Comparison of ENCODE assay signal across 9 mouse cellular contexts in the genomic region with DNA sequence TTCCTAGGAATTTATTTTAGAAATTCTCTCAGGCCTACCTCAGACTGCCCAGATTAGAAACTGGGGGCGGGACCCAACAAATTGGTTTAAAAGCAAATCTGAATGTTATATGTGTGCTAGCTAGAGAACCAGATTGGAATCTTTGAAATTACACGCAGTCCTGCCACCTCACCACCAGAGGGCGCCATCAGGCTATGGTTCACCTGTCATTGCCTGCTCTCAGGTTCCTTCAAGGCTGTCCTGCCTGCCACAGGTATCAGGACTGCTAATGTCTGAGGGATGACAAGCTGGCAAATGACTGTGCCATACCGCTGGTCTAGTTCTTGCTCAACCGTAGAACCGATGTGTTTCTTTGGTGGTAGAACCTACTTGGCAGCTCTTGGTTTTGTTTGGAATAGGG. TPM values are rescaled to one million over a fixed set of nuclear protein-coding genes. Genes with fewer than 3 reads are reported as not detected.
DNase-seq lines count a peak whose midpoint lies in the region; ATAC-seq and TF ChIP-seq lines count a peak whose summit lies in the region.
"Had no signal": no experiment of that assay in that cellular context is flagged by ENCODE, and none has a peak within 500 bp of the region (broad histone marks: within the 10 kb centered on the region; RNA-seq: fewer than 3 reads in every experiment).

No protein-coding gene starts in this region.

- no peaks in the 10 kb centered on the region for H3K9me3 ChIP-seq in liver, embryonic 12.5 days (replicated peaks)
- H3K9me3 ChIP-seq in embryonic facial prominence, embryonic 11.5 days (replicated peaks; ENCODE audit: control insufficient read depth, low read length) = no peaks in the 10 kb centered on the region
- H3K9me3 ChIP-seq in liver, postnatal 0 days (ENCODE audit: low read length) = no peaks in the 10 kb centered on the region
- H3K9me3 ChIP-seq: neural tube, embryonic 13.5 days had no signal

- 16% methylated on average over 6 of the region's 6 CpGs for WGBS in liver, embryonic 12.5 days (ENCODE audit: insufficient replicate concordance)
- WGBS in embryonic facial prominence, embryonic 11.5 days = 16% methylated on average over 6 of the region's 6 CpGs
- 10% methylated on average over 6 of the region's 6 CpGs for WGBS in liver, postnatal 0 days (ENCODE audit: insufficient replicate concordance)

- peak; percentile 95 for TF ChIP-seq CTCF in liver, postnatal 0 days (IDR thresholded peaks at IDR 0.05; ENCODE audit: low read depth)

- no peak for ATAC-seq in liver, embryonic 12.5 days
- no peak for ATAC-seq in embryonic facial prominence, embryonic 11.5 days (replicated peaks; ENCODE audit: insufficient number of reproducible peaks, low FRiP score, low TSS enrichment, low read depth)
- ATAC-seq in liver, postnatal 0 days = no peak

- DNase-seq in liver = peak; percentile 68
- peak; percentile 22 to 32 for DNase-seq in adrenal gland, postnatal 4 days (ENCODE audit: low spot score in 2 of 2)
- DNase-seq in embryonic facial prominence, embryonic 11.5 days (ENCODE audit: low spot score) = peak; percentile 73
- peak; percentile 57 for DNase-seq in kidney, postnatal 14 days
- DNase-seq in liver, postnatal 0 days = peak; percentile 78
- peak; percentile 59 for DNase-seq in retina, postnatal 1 day
- DNase-seq in thymus, postnatal 36 days = peak; percentile 56 to 62

- no peak overlapping the region for H3K4me2 ChIP-seq in liver, embryonic 12.5 days
- no peak overlapping the region for H3K4me2 ChIP-seq in embryonic facial prominence, embryonic 11.5 days (ENCODE audit: low read depth, low read length)
- no peak overlapping the region for H3K4me2 ChIP-seq in liver, postnatal 0 days (ENCODE audit: low read depth, low read length)
- H3K4me2 ChIP-seq: neural tube, embryonic 13.5 days had no signal

- H3K27ac ChIP-seq in liver, embryonic 12.5 days = no peak overlapping the region
- H3K27ac ChIP-seq in embryonic facial prominence, embryonic 11.5 days (replicated peaks; ENCODE audit: low read depth, low read length) = no peak overlapping the region
- no peak overlapping the region for H3K27ac ChIP-seq in liver, postnatal 0 days (ENCODE audit: low read depth)
- H3K27ac ChIP-seq: neural tube, embryonic 13.5 days had no signal

- no peak overlapping the region for H3K9ac ChIP-seq in liver, embryonic 12.5 days
- H3K9ac ChIP-seq in embryonic facial prominence, embryonic 11.5 days (replicated peaks; ENCODE audit: low read length) = no peak overlapping the region
- no peak overlapping the region for H3K9ac ChIP-seq in liver, postnatal 0 days (replicated peaks)
- H3K9ac ChIP-seq: neural tube, embryonic 13.5 days had no signal

- TF ChIP-seq EP300 in liver, postnatal 0 days (IDR thresholded peaks at IDR 0.05; ENCODE audit: low read depth) = no peak

- no peak overlapping the region for H3K4me3 ChIP-seq in liver, embryonic 12.5 days
- no peak overlapping the region for H3K4me3 ChIP-seq in embryonic facial prominence, embryonic 11.5 days (ENCODE audit: low read depth, low read length)
- no peak overlapping the region for H3K4me3 ChIP-seq in liver, postnatal 0 days (ENCODE audit: low read depth, low read length)
- H3K4me3 ChIP-seq: neural tube, embryonic 13.5 days had no signal

- H3K4me1 ChIP-seq in liver, embryonic 12.5 days = no peaks in the 10 kb centered on the region
- H3K4me1 ChIP-seq in embryonic facial prominence, embryonic 11.5 days (ENCODE audit: control insufficient read depth, insufficient read depth, low read length) = no peaks in the 10 kb centered on the region
- no peaks in the 10 kb centered on the region for H3K4me1 ChIP-seq in liver, postnatal 0 days (ENCODE audit: insufficient read depth)
- H3K4me1 ChIP-seq: neural tube, embryonic 13.5 days had no signal

- peaks cover 4% of the 10 kb centered on the region for H3K27me3 ChIP-seq in liver, embryonic 12.5 days (replicated peaks)
- no peaks in the 10 kb centered on the region for H3K27me3 ChIP-seq in embryonic facial prominence, embryonic 11.5 days (ENCODE audit: control insufficient read depth, insufficient read depth, low read length)
- no peaks in the 10 kb centered on the region for H3K27me3 ChIP-seq in liver, postnatal 0 days (ENCODE audit: insufficient read depth, low read length)
- H3K27me3 ChIP-seq: neural tube, embryonic 13.5 days had no signal

- H3K36me3 ChIP-seq in liver, embryonic 12.5 days = no peaks in the 10 kb centered on the region
- no peaks in the 10 kb centered on the region for H3K36me3 ChIP-seq in embryonic facial prominence, embryonic 11.5 days (replicated peaks; ENCODE audit: control insufficient read depth, insufficient read depth, low read depth, low read length)
- H3K36me3 ChIP-seq in liver, postnatal 0 days (replicated peaks; ENCODE audit: insufficient read depth, low read length) = no peaks in the 10 kb centered on the region
- H3K36me3 ChIP-seq: neural tube, embryonic 13.5 days had no signal

RNA-seq across cellular contexts. Expression of a gene that starts 20.1 kb away (rescaled TPM):
- not detected in 2 replicates for polyA plus RNA-seq in liver, embryonic 12.5 days (2016; fragmentation: Nextera tagmentation; extraction: Ambion mirVana)
- total RNA-seq in adrenal gland, postnatal 4 days (2021) = not detected
- 0.34 and 1.4 TPM in 2 replicates for polyA plus RNA-seq in embryonic facial prominence, embryonic 11.5 days (2014; fragmentation: Nextera tagmentation; extraction: Ambion mirVana)
- 0.20 TPM in 1 of 2 replicates, not detected in the other for polyA plus RNA-seq in liver, postnatal 0 days (2015; fragmentation: Nextera tagmentation; extraction: Ambion mirVana)

RNA-seq across cellular contexts. Expression of a gene that starts 53.3 kb away (rescaled TPM):
- 13.2 and 15.0 TPM in 2 replicates for polyA plus RNA-seq in liver, embryonic 12.5 days (2016; fragmentation: Nextera tagmentation; extraction: Ambion mirVana)
- total RNA-seq in adrenal gland, postnatal 4 days (2021) = 10 to 100 TPM; 25.6 to 26.0 TPM
- 33.3 TPM in 2 replicates for polyA plus RNA-seq in embryonic facial prominence, embryonic 11.5 days (2014; fragmentation: Nextera tagmentation; extraction: Ambion mirVana)
- polyA plus RNA-seq in liver, postnatal 0 days (2015; fragmentation: Nextera tagmentation; extraction: Ambion mirVana) = 7.2 and 7.9 TPM in 2 replicates

Comparison
In these comparisons a context has a peak if more than half of its experiments do, and no peak if none do; other contexts are left out.
1. DNase-seq: peak in every context shown above with its lines; median percentile 78 in liver, postnatal 0 days; 73 in embryonic facial prominence, embryonic 11.5 days; 68 in liver; 59 in retina, postnatal 1 day; 59 in thymus, postnatal 36 days; 57 in kidney, postnatal 14 days; 27 in adrenal gland, postnatal 4 days.